8 mouse cellular contexts compared by ENCODE assay signal in genomic region chr17:34646906-34647787, GRCm38 (mm10). TPM values are rescaled to one million over a fixed set of nuclear protein-coding genes. Genes with fewer than 3 reads are reported as not detected.
A peak's percentile ranks its signal among the peaks of the same experiment; 100 is the strongest.
DNase-seq lines count a peak whose midpoint lies in the region; ATAC-seq and TF ChIP-seq lines count a peak whose summit lies in the region.

Gene Atf6b (plus strand): TSS chr17:34647146.

- in situ Hi-C loops in CH12.LX (cut with MboI; ENCODE audit: low pct_ligation_motif_present, low pct_unique_long_range_greater_than_20kb, low sequenced_read_pairs), result no loop called here

- TF ChIP-seq EP300 in CH12.LX (IDR thresholded peaks at IDR 0.05; ENCODE audit: low read length), result no peak

- H3K4me1 ChIP-seq in CH12.LX (ENCODE audit: control insufficient read depth in 1 of 2, insufficient read depth in 2 of 2), result peaks cover 16 to 45% of the 10 kb centered on the region in 2 experiments
- H3K4me1 ChIP-seq in forebrain, embryonic 11.5 days (replicated peaks; ENCODE audit: control insufficient read depth, insufficient read depth, low read length), result peaks cover 11% of the 10 kb centered on the region
- peaks cover 18% of the 10 kb centered on the region for H3K4me1 ChIP-seq in heart, embryonic 16.5 days (ENCODE audit: control insufficient read depth, insufficient read depth, low read length)
- peaks cover 56% of the 10 kb centered on the region for H3K4me1 ChIP-seq in liver, embryonic 15.5 days (replicated peaks)
- H3K4me1 ChIP-seq in neural tube, embryonic 12.5 days, result peaks cover 25% of the 10 kb centered on the region

- H3K79me2 ChIP-seq in CH12.LX (replicated peaks; ENCODE audit: control insufficient read depth, extremely low read depth, insufficient read depth, poor library complexity, severe bottlenecking), result no peaks in the 10 kb centered on the region; the same call in 1 of the 2 replicates

- peak within 1 kb of the TSS; percentile 85 for H3K4me2 ChIP-seq in CH12.LX (ENCODE audit: insufficient read depth, low read depth, poor library complexity, severe bottlenecking)
- peak within 1 kb of the TSS; percentile 87 for H3K4me2 ChIP-seq in forebrain, embryonic 11.5 days (ENCODE audit: low read depth, low read length, severe bottlenecking)
- H3K4me2 ChIP-seq in heart, embryonic 16.5 days (ENCODE audit: low read depth, low read length), result peak within 1 kb of the TSS; percentile 90
- H3K4me2 ChIP-seq in liver, embryonic 15.5 days, result peak within 1 kb of the TSS; percentile 95
- peak within 1 kb of the TSS; percentile 82 for H3K4me2 ChIP-seq in neural tube, embryonic 12.5 days (replicated peaks)

- H3K27ac ChIP-seq in CH12.LX (ENCODE audit: insufficient read depth, low read depth), result peak within 1 kb of the TSS; percentile 42; the same call in 1 of the 2 replicates
- H3K27ac ChIP-seq in forebrain, embryonic 11.5 days (ENCODE audit: low read depth, low read length), result no peak within 1 kb of the TSS; the same call in 1 of the 2 replicates
- peak within 1 kb of the TSS; percentile 69 for H3K27ac ChIP-seq in heart, embryonic 16.5 days (ENCODE audit: low read length)
- H3K27ac ChIP-seq in liver, embryonic 15.5 days (replicated peaks), result peak within 1 kb of the TSS; percentile 66
- peak within 1 kb of the TSS; percentile 28; the same call in 1 of the 2 replicates for H3K27ac ChIP-seq in neural tube, embryonic 12.5 days

- peaks cover 27 to 47% of the 10 kb centered on the region in 2 experiments for H3K36me3 ChIP-seq in CH12.LX (replicated peaks in 1 of 2; ENCODE audit: control insufficient read depth in 1 of 2, insufficient read depth in 1 of 2, low read length in 1 of 2)
- peaks cover 4% of the 10 kb centered on the region; the same call in 1 of the 2 replicates for H3K36me3 ChIP-seq in forebrain, embryonic 11.5 days (ENCODE audit: control insufficient read depth, insufficient read depth, low read length)
- H3K36me3 ChIP-seq in heart, embryonic 16.5 days (ENCODE audit: control insufficient read depth, insufficient read depth), result peaks cover 7% of the 10 kb centered on the region
- peaks cover 35% of the 10 kb centered on the region for H3K36me3 ChIP-seq in liver, embryonic 15.5 days (replicated peaks)
- peaks cover 37% of the 10 kb centered on the region for H3K36me3 ChIP-seq in neural tube, embryonic 12.5 days

- H3K4me3 ChIP-seq in CH12.LX (replicated peaks in 1 of 3; ENCODE audit: low read depth in 2 of 3, low read length in 2 of 3, poor library complexity in 1 of 3), result peak within 1 kb of the TSS; percentile 86 to 94 (median 94)
- peak within 1 kb of the TSS; percentile 73 for H3K4me3 ChIP-seq in forebrain, embryonic 11.5 days (ENCODE audit: low read depth, low read length)
- H3K4me3 ChIP-seq in heart, embryonic 16.5 days (ENCODE audit: low read length), result peak within 1 kb of the TSS; percentile 94
- H3K4me3 ChIP-seq in liver, embryonic 15.5 days (replicated peaks), result peak within 1 kb of the TSS; percentile 92
- H3K4me3 ChIP-seq in neural tube, embryonic 12.5 days, result peak within 1 kb of the TSS; percentile 85

- DNase-seq in CH12.LX (ENCODE audit: extremely low read depth), result peak; percentile 98
- DNase-seq in c-Kit-positive CD71-positive TER-119-negative erythroid progenitor cells, embryonic 14.5 days (ENCODE audit: low read depth), result peak; percentile 95
- peak; percentile 96 for DNase-seq in forebrain, embryonic 11.5 days (ENCODE audit: low spot score)
- peak; percentile 96 to 99 for DNase-seq in kidney, postnatal 36 days
- DNase-seq in telencephalon, adult 2 months (ENCODE audit: low read depth, low spot score), result peak; percentile 99

- dilution Hi-C loops in CH12.LX (cut with MboI; ENCODE audit: extremely low pct_ligation_motif_present, extremely low pct_unique_long_range_greater_than_20kb, low sequenced_read_pairs), result no loop called here

- no peak for TF ChIP-seq RAD21 in CH12.LX (IDR thresholded peaks at IDR 0.05; ENCODE audit: low read depth, low read length)

- no peak for TF ChIP-seq CTCF in CH12.LX (conservative IDR thresholded peaks at IDR 0.05 in 1 of 2, IDR thresholded peaks at IDR 0.05 in 1 of 2; ENCODE audit: low read depth in 2 of 2, low read length in 2 of 2)

- peak; percentile 96 for ATAC-seq in forebrain, embryonic 11.5 days (replicated peaks; ENCODE audit: low FRiP score)
- peak; percentile 97 for ATAC-seq in heart, embryonic 16.5 days (replicated peaks; ENCODE audit: extremely low read depth, insufficient read depth, low FRiP score)
- peak; percentile 95 for ATAC-seq in liver, embryonic 15.5 days (ENCODE audit: insufficient read depth)
- ATAC-seq in neural tube, embryonic 12.5 days (ENCODE audit: low FRiP score, low read depth), result peak; percentile 96

- no peaks in the 10 kb centered on the region for H3K9me3 ChIP-seq in CH12.LX (replicated peaks; ENCODE audit: low read length)
- no peaks in the 10 kb centered on the region for H3K9me3 ChIP-seq in forebrain, embryonic 11.5 days (ENCODE audit: control insufficient read depth, low read length)
- no peaks in the 10 kb centered on the region for H3K9me3 ChIP-seq in heart, embryonic 16.5 days (replicated peaks; ENCODE audit: control insufficient read depth, low read length)
- no peaks in the 10 kb centered on the region for H3K9me3 ChIP-seq in liver, embryonic 15.5 days (replicated peaks)
- H3K9me3 ChIP-seq in neural tube, embryonic 12.5 days, result no peaks in the 10 kb centered on the region

- peak within 1 kb of the TSS; percentile 90 for H3K9ac ChIP-seq in CH12.LX (ENCODE audit: insufficient read depth, low read depth)
- H3K9ac ChIP-seq in forebrain, embryonic 11.5 days (ENCODE audit: low read length), result peak within 1 kb of the TSS; percentile 82
- H3K9ac ChIP-seq in heart, embryonic 16.5 days (ENCODE audit: low read length), result peak within 1 kb of the TSS; percentile 94
- peak within 1 kb of the TSS; percentile 86 for H3K9ac ChIP-seq in liver, embryonic 15.5 days
- peak within 1 kb of the TSS; percentile 76 for H3K9ac ChIP-seq in neural tube, embryonic 12.5 days

- peaks cover 19% of the 10 kb centered on the region for H3K27me3 ChIP-seq in CH12.LX (replicated peaks)
- no peaks in the 10 kb centered on the region for H3K27me3 ChIP-seq in forebrain, embryonic 11.5 days (ENCODE audit: control insufficient read depth, insufficient read depth, low read length)
- H3K27me3 ChIP-seq in heart, embryonic 16.5 days (ENCODE audit: control insufficient read depth, insufficient read depth, low read length), result no peaks in the 10 kb centered on the region
- no peaks in the 10 kb centered on the region for H3K27me3 ChIP-seq in liver, embryonic 15.5 days
- no peaks in the 10 kb centered on the region for H3K27me3 ChIP-seq in neural tube, embryonic 12.5 days (replicated peaks)

- peak; percentile 82 for TF ChIP-seq POLR2A in CH12.LX (IDR thresholded peaks at IDR 0.05; ENCODE audit: low read depth, low read length)

- 1% methylated on average over 65 of the region's 66 CpGs for WGBS in forebrain, embryonic 11.5 days
- 1% methylated on average over 66 of the region's 66 CpGs for WGBS in heart, embryonic 16.5 days
- under 1% methylated on average over 66 of the region's 66 CpGs for WGBS in liver, embryonic 15.5 days (ENCODE audit: insufficient replicate concordance)
- under 1% methylated on average over 66 of the region's 66 CpGs for WGBS in neural tube, embryonic 12.5 days

TF ChIP-seq in CH12.LX, 34 proteins besides CTCF, POLR2A, EP300 and RAD21 (continues in another document):
- TF ChIP-seq CHD1 (IDR thresholded peaks at IDR 0.05; ENCODE audit: low read depth, low read length) (no peak), TBP (conservative IDR thresholded peaks at IDR 0.05; ENCODE audit: low read depth, low read length) (no peak), ZKSCAN1 (IDR thresholded peaks at IDR 0.05; ENCODE audit: borderline replicate concordance, low read depth, low read length) (no peak), E2F4 (IDR thresholded peaks at IDR 0.05; ENCODE audit: insufficient replicate concordance, low read depth, low read length) (no peak), NRF1 (IDR thresholded peaks at IDR 0.05; ENCODE audit: low read depth, low read length) (peak; percentile 83), MAFK (IDR thresholded peaks at IDR 0.05; ENCODE audit: insufficient replicate concordance, low read length) (no peak), MXI1 (IDR thresholded peaks at IDR 0.05; ENCODE audit: low read depth, low read length) (peak; percentile 80), SIN3A (IDR thresholded peaks at IDR 0.05; ENCODE audit: low read length) (peak; percentile 63; the same call in 1 of the 2 replicates), MAX (IDR thresholded peaks at IDR 0.05; ENCODE audit: low read length) (peak; percentile 98), MAZ (IDR thresholded peaks at IDR 0.05; ENCODE audit: low read depth, low read length) (no peak), POLR2AphosphoS2 (IDR thresholded peaks at IDR 0.05; ENCODE audit: low read depth, low read length) (no peak; the same call in 1 of the 2 replicates), ZC3H11A (IDR thresholded peaks at IDR 0.05; ENCODE audit: low read depth, low read length) (no peak), GABPA (IDR thresholded peaks at IDR 0.05; ENCODE audit: insufficient replicate concordance, low read depth, low read length) (peak; percentile 8; the same call in 1 of the 2 replicates), BHLHE40 (IDR thresholded peaks at IDR 0.05; ENCODE audit: low read depth, low read length) (peak; percentile 85), SMC3 (IDR thresholded peaks at IDR 0.05; ENCODE audit: low read depth, low read length) (no peak), IRF4 (IDR thresholded peaks at IDR 0.05; ENCODE audit: low read depth, low read length) (peak; percentile 8; the same call in 1 of the 2 replicates), JUND (conservative IDR thresholded peaks at IDR 0.05; ENCODE audit: low read depth, low read length) (no peak), ETS1 (conservative IDR thresholded peaks at IDR 0.05; ENCODE audit: low read depth, low read length) (no peak), KAT2A (IDR thresholded peaks at IDR 0.05; ENCODE audit: insufficient replicate concordance, low read length) (peak; percentile 95; the same call in 1 of the 2 replicates), JUN (IDR thresholded peaks at IDR 0.05; ENCODE audit: insufficient read depth, low read depth, low read length) (no peak), MEF2A (IDR thresholded peaks at IDR 0.05; ENCODE audit: borderline replicate concordance, low read depth, low read length) (peak; percentile 65; the same call in 1 of the 2 replicates), MYC (IDR thresholded peaks at IDR 0.05; ENCODE audit: low read depth, low read length) (peak; percentile 61; the same call in 1 of the 2 replicates)

RNA-seq across cellular contexts. Expression of gene Atf6b, which starts in this region (rescaled TPM):
- total RNA-seq in CH12.LX (2012; rRNA removed) (34.3 and 34.5 TPM in 2 replicates), CH12.LX (2014; rRNA removed) (18.9 and 20.2 TPM in 2 replicates)
- 54.3 and 59.6 TPM in 2 replicates for polyA plus RNA-seq in CH12.LX (2012; ENCODE audit: insufficient read length, low read depth)
- 79.5 and 82.9 TPM in 2 replicates for polyA plus RNA-seq in forebrain, embryonic 11.5 days (2014; fragmentation: Nextera tagmentation; extraction: Ambion mirVana)
- polyA plus RNA-seq in heart, embryonic 16.5 days (2015; fragmentation: Nextera tagmentation; extraction: Ambion mirVana), result 45.7 and 46.7 TPM in 2 replicates
- 19.9 and 21.2 TPM in 2 replicates for polyA plus RNA-seq in liver, embryonic 15.5 days (2015; fragmentation: Nextera tagmentation; extraction: Ambion mirVana)
- polyA plus RNA-seq in neural tube, embryonic 12.5 days (2016; fragmentation: Nextera tagmentation; extraction: Ambion mirVana), result 116 and 120 TPM in 2 replicates
